In the genomic region with DNA sequence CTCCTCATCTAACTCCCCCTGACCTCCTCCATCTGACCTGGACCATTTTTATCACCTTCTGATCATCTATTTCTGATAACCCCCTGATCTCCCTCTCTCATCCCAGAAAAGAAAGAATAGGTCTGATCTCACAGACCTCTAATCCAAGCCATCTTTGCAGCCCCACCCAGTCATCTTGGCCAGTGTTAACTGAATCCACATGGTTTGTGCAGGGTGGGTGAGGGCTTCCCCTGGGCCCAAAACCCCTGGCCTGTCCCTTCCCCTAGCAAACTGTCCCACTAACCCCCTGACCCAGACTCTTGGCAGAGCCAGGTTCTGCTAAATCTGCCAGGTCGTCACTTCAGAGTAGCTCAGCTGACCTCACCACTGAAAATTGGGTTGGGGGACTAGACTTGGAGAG, we compare ENCODE assay signal across 28 mouse cellular contexts. TPM values are rescaled to one million over a fixed set of nuclear protein-coding genes. Genes with fewer than 3 reads are reported as not detected.
DNase-seq lines count a peak whose midpoint lies in the region; TF ChIP-seq lines count a peak whose summit lies in the region.
"Had no signal": no experiment of that assay in that cellular context is flagged by ENCODE, and none has a peak within 500 bp of the region (broad histone marks: within the 10 kb centered on the region; RNA-seq: fewer than 3 reads in every experiment).

No protein-coding gene starts in this region.

- H3K79me2 ChIP-seq in heart, adult 2 months (replicated peaks; ENCODE audit: control insufficient read depth, insufficient read depth, low read length): no peaks in the 10 kb centered on the region

- H3K36me3 ChIP-seq in heart, adult 2 months (ENCODE audit: control insufficient read depth, insufficient read depth, low read length): no peaks in the 10 kb centered on the region
- H3K36me3 ChIP-seq: embryonic facial prominence, embryonic 13.5 days; embryonic facial prominence, embryonic 15.5 days; forebrain, embryonic 15.5 days; G1E had no signal

- no peak for TF ChIP-seq POLR2A in heart, adult 2 months (IDR thresholded peaks at IDR 0.05; ENCODE audit: insufficient read depth, low read depth, low read length)

- H3K27me3 ChIP-seq in heart, adult 2 months (ENCODE audit: control insufficient read depth, insufficient read depth, low read length): no peaks in the 10 kb centered on the region

- peak overlapping the region; percentile 28 for H3K27ac ChIP-seq in heart, adult 2 months
- H3K27ac ChIP-seq: embryonic facial prominence, embryonic 13.5 days; embryonic facial prominence, embryonic 15.5 days; forebrain, embryonic 13.5 days; forebrain, embryonic 15.5 days had no signal

- TF ChIP-seq CTCF in heart, adult 2 months (IDR thresholded peaks at IDR 0.05): no peak

- no peak overlapping the region for H3K4me3 ChIP-seq in heart, adult 2 months
- H3K4me3 ChIP-seq: embryonic facial prominence, embryonic 13.5 days; embryonic facial prominence, embryonic 15.5 days; forebrain, embryonic 13.5 days; forebrain, embryonic 15.5 days had no signal

- H3K9ac ChIP-seq in heart, adult 2 months (ENCODE audit: low read depth, low read length): no peak overlapping the region
- H3K9ac ChIP-seq: embryonic facial prominence, embryonic 13.5 days; embryonic facial prominence, embryonic 15.5 days; forebrain, embryonic 13.5 days; forebrain, embryonic 15.5 days; forebrain, postnatal 0 days had no signal

- no peaks in the 10 kb centered on the region; the same call in 1 of the 2 replicates for H3K4me1 ChIP-seq in heart, adult 2 months (ENCODE audit: control insufficient read depth, insufficient read depth, low read length)

- peak; percentile 52 for DNase-seq in gastrocnemius, adult 18-20 months (ENCODE audit: low spot score)
- no peak for DNase-seq in gastrocnemius, postnatal 25 days
- peak in 1 of 2 experiments; percentile 28 for DNase-seq in heart, adult 2 months
- DNase-seq in heart, postnatal 4 days: no peak
- DNase-seq in cerebellum, adult 9-11 months: no peak
- DNase-seq: adrenal gland, adult 8-10 months; B cell, adult 2 months; cerebellum, adult 11-12 months; cerebellum, adult 2 months; cerebellum, adult 9-10 months; cerebellum, postnatal 36 days; embryo, embryonic 11 days; forebrain, postnatal 0 days had no signal

- intact Hi-C loops in heart, adult 2 months (cut with DNase I): no loop called here

- no peak for TF ChIP-seq EP300 in heart, adult 2 months (IDR thresholded peaks at IDR 0.05; ENCODE audit: insufficient read depth, low read depth, low read length)

- WGBS in heart, adult 2 months: 54% methylated on average over 1 of the region's 1 CpGs

RNA-seq across cellular contexts. Expression of gene Col5a3, which starts 4.1 kb away (rescaled TPM):
- total RNA-seq in gastrocnemius, adult 18-20 months (2021): 10 to 100 TPM; 14.4 to 15.4 TPM
- 10 to 100 TPM; 37.8 to 41.0 TPM for total RNA-seq in gastrocnemius, postnatal 25 days (2021)
- total RNA-seq in heart, adult 2 months (2021): 10 to 100 TPM in 1 of 2 experiments, 1 to 10 TPM in 1; 7.0 to 19.7 TPM
- 11.6 and 13.5 TPM in 2 replicates for polyA plus RNA-seq in heart, adult 2 months (2012; rRNA removed)
- 10 to 100 TPM; 12.1 to 13.3 TPM for total RNA-seq in heart, postnatal 4 days (2021)
- polyA plus RNA-seq: activated CD4-positive, CD25-positive, alpha-beta regulatory T cell, adult 4 months; CD4-positive, CD25-positive, alpha-beta regulatory T cell, adult 4 months; G1E had no signal

RNA-seq across cellular contexts. Expression of gene Rdh8, which starts 7.5 kb away (rescaled TPM):
- total RNA-seq in gastrocnemius, adult 18-20 months (2021): 1 to 10 TPM in 1 of 2 experiments, under 1 TPM in 1; 0.48 to 1.7 TPM
- total RNA-seq in gastrocnemius, postnatal 25 days (2021): under 1 TPM in 1 of 2 experiments, not detected in 1; 0.20 TPM
- not detected for total RNA-seq in heart, adult 2 months (2021)
- polyA plus RNA-seq in heart, adult 2 months (2012; rRNA removed): not detected in 2 replicates
- not detected for total RNA-seq in heart, postnatal 4 days (2021)
- total RNA-seq: adrenal gland, adult 18-20 months; adrenal gland, adult 8-10 months; adrenal gland, postnatal 14 days; adrenal gland, postnatal 36 days; CH12.LX; common myeloid progenitor, adult 5-6 weeks; forebrain, postnatal 0 days; G1E had no signal
- polyA plus RNA-seq: activated CD4-positive, CD25-positive, alpha-beta regulatory T cell, adult 4 months; CD4-positive, CD25-positive, alpha-beta regulatory T cell, adult 4 months; cerebellum, adult 2 months; embryonic facial prominence, embryonic 11.5 days; embryonic facial prominence, embryonic 13.5 days; embryonic facial prominence, embryonic 15.5 days; forebrain, embryonic 11.5 days; forebrain, embryonic 13.5 days; forebrain, embryonic 15.5 days; forebrain, postnatal 0 days; G1E; Patski had no signal

RNA-seq across cellular contexts. Expression of gene A230050P20Rik, which starts 57.7 kb away (rescaled TPM):
- 1 to 10 TPM; 1.8 to 2.8 TPM for total RNA-seq in gastrocnemius, adult 18-20 months (2021)
- 1 to 10 TPM; 1.7 to 2.7 TPM for total RNA-seq in gastrocnemius, postnatal 25 days (2021)
- total RNA-seq in heart, adult 2 months (2021): 1 to 10 TPM; 3.9 to 4.3 TPM
- polyA plus RNA-seq in heart, adult 2 months (2012; rRNA removed): 16.4 and 21.2 TPM in 2 replicates
- total RNA-seq in heart, postnatal 4 days (2021): 1 to 10 TPM; 6.4 to 7.2 TPM
